Mouse (Mus musculus) ovary, postnatal 10 days (tissue): Measurements from ENCODE around the gene Faim2.

Source experiments
- DNase-seq: peaks from one replicate; pipeline ENCODE4 v3.0.0; 2022; ENCODE audit warnings: low spot score

Faim2 gene

GRCm38 (mm10) chr15:99463194-99463593 lies 64.8 kb downstream of the Faim2 start:
- no peak for DNase-seq

DNA sequence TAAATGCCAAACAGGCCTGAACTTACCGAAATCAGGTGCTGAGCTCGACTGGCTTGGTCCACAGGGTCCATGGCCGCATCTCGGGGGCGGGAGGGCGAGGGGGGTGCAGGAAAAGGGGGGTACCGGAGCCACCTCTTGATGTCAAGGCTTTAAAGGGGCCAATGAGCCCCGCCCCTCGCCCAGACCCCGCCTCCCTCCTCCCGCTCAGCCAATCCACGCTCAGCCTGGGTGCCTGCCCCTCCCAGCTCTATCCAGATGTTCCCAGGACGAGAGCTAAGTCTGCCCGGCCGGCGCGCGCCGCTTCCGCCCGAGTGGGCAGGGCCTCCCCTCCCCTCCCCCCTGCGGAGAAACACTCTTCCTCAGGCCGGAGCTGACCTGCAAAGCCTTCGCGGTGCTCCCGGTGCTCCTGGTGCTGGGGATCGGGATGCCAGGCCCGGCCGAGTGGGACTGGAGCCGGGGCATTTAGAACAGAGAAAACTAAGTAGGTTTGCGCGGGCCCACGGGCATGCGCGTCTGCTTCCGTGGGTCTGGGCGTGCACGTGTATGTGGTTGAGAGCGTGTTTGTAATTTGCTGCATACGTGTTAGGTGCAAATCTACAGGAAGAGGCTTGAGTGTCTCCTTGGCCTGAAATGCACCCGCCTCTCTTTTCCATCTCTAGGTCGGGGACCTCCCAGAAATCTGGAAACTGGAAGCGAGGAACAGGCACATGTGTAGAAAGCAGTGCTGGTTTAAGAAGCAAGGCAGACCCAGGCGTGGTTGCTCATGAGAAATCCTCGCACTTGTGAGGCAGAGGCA lies 70.2 kb downstream of the Faim2 start, which contains the start of gene Nckap5l:
Nckap5l (minus strand) TSS at position 143 of the 796 bp plus-strand sequence.
- DNase-seq, result peak; percentile 83

- DNase-seq, result peak; percentile 54
These were observed 70.9 kb downstream of the Faim2 start for GRCm38 (mm10) chr15:99456963-99457605.

DNA sequence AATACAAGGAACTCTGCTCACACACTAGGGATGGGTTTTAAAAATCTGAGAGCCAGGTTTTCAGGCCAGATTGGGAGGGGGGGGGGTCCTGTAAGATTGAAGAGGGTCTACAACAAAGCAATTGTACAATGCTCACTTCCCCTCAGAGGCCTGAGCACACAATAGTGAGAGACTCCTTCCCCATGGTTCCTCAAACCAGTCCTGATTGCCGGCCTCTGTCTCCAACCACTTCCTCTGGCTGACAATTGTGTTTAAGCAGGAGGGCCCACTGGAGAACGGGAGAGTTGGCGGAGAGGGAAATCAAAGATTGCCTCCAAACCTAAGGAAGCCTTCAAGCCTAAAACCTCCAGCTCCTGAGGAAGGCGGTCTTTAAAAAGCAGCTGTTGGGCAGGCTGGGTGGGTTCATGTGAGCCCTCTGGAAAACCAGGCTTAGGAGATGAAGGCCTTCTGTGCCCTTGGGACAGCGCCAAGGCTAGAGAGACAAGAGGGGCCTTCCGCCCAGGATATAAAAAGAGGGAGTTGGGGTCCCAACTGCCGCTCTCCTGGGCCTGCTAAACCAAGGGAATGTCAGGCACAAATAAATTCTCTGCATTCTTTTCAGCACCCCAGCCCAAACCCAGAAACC lies 71.5 kb downstream of the Faim2 start:
- DNase-seq, result no peak

- no peak for DNase-seq
These were observed 72.5 kb downstream of the Faim2 start for GRCm38 (mm10) chr15:99455415-99455814.

DNA sequence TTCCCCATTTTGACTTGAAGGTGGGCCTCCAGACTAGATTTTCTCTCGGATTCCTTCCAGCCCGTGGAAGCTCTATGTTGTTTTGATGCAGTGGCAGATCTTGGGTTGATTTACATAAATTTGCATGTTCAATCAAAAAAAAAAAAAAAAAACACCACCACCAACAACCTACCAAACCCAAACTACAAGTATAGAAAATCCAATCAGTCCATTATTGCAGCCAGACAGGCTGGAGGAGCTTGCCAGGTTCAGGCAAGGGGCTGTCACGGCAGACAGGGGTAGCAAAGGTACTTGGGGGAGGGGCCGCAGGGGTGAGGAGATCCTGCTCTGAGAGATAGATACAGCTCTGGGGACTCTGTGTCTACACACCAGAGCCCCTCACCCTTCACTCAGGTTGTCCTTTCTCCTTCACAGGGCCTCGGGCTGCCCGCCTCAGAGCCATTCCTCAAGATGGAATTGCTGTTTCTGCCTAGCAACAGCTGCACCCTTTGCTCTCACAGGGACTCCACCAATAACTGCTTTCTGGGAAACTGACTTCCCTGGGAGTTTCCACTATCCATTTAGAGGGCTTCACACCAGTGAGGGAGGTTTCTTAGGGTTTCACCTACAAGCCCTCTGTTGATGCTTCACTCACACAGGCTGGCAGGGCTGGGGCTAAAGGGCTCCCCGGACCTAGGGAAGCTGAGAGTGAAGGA lies 73.2 kb downstream of the Faim2 start:
- DNase-seq, result no peak

DNA sequence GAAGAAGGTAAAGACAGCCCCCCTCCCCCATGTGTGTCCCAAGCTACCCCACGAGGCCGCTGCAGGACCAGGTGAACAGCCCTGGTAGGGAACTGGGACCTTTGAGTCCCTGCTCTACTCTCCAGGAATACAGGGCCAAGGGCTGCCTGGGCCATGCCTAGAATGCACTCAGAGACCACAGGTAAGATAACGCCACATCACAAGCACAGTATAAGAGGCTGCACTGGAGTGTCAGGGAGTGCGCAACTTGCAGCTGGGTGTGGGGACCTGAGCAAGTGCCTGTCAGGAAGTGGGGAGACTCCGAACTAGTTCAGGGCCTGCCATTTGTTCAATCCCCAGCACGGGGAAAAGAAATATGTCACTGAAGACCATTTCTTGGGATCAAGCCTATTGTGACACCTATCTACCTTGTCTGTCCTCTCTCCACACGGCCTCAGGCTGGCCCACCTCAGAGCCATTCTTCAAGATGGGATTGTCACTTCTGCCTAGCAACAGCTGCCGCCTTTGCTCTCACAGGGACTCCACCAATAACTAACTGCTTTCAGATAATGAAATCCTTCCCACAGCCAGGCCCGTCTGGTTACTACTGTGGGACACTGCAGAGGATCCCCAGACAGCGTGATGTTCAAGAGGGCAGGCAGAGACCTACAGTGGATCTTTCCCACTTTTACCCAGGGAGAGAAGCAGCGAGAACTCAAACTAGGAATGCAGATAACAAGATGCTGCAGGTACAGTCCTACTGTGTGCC lies 74.6 kb downstream of the Faim2 start:
- no peak for DNase-seq

- DNase-seq, result no peak
These were observed 78.1 kb downstream of the Faim2 start for GRCm38 (mm10) chr15:99449751-99450280.

GRCm38 (mm10) chr15:99449131-99449750 lies 78.7 kb downstream of the Faim2 start:
- DNase-seq, result peak; percentile 22
